Mouse (Mus musculus): ENCODE results near the gene Cyp4f40. TPM values are rescaled to one million over a fixed set of nuclear protein-coding genes. Genes with fewer than 3 reads are reported as not detected.
A peak's percentile ranks its signal among the peaks of the same experiment; 100 is the strongest.

The Cyp4f40 gene
- total and polyA plus RNA-seq, 2 experiments from 2014 or later, result 0.16 TPM; not detected in 1

- H3K27me3 ChIP-seq (ENCODE audit: insufficient read depth, low read length), result no peaks in the 10 kb centered on the region
- 2% methylated on average over 17 of the region's 17 CpGs for WGBS
- DNase-seq, result peak; percentile 92
- no peak overlapping the region for H3K27ac ChIP-seq (ENCODE audit: low read depth, low read length)
- peak; percentile 97 for ATAC-seq
- peak overlapping the region; percentile 66 for H3K4me2 ChIP-seq (ENCODE audit: low read depth)
- H3K36me3 ChIP-seq (ENCODE audit: insufficient read depth), result no peaks in the 10 kb centered on the region
- peak overlapping the region; percentile 63 for H3K9ac ChIP-seq
- TF ChIP-seq CTCF (IDR thresholded peaks at IDR 0.05; ENCODE audit: low read depth), result peak; percentile 95
- H3K4me3 ChIP-seq (ENCODE audit: low read depth, low read length), result peak overlapping the region; percentile 41
- peaks cover 3% of the 10 kb centered on the region; the same call in 1 of the 2 replicates for H3K4me1 ChIP-seq (ENCODE audit: insufficient read depth)
- no peaks in the 10 kb centered on the region for H3K9me3 ChIP-seq (ENCODE audit: low read length)
These were observed 23.8 kb upstream of the Cyp4f40 start for GRCm38 (mm10) chr17:32634972-32635314.

- ATAC-seq (no peak), DNase-seq (no peak)
- WGBS, result 48% methylated on average over 3 of the region's 3 CpGs
- 0 out of 2 replicates have a peak, but pooled peaks have one; percentile 7 for TF ChIP-seq CTCF (IDR thresholded peaks at IDR 0.05; ENCODE audit: low read depth)
- Histone ChIP-seq H3K4me2 (ENCODE audit: low read depth) (no peak overlapping the region), H3K9ac (no peak overlapping the region), H3K36me3 (ENCODE audit: insufficient read depth) (no peaks in the 10 kb centered on the region), H3K9me3 (ENCODE audit: low read length) (no peaks in the 10 kb centered on the region), H3K27ac (ENCODE audit: low read depth, low read length) (no peak overlapping the region), H3K27me3 (ENCODE audit: insufficient read depth, low read length) (no peaks in the 10 kb centered on the region), H3K4me3 (ENCODE audit: low read depth, low read length) (no peak overlapping the region), H3K4me1 (ENCODE audit: insufficient read depth) (peaks cover 3% of the 10 kb centered on the region; the same call in 1 of the 2 replicates)
These were observed 22.4 kb upstream of the Cyp4f40 start for GRCm38 (mm10) chr17:32636341-32636740.

- 87% methylated on average over 2 of the region's 2 CpGs for WGBS
These were observed 21.5 kb upstream of the Cyp4f40 start for GRCm38 (mm10) chr17:32637151-32637550.

GRCm38 (mm10) chr17:32646631-32647030 is 12.1 kb upstream of the Cyp4f40 start:
- Histone ChIP-seq H3K9ac (no peak overlapping the region), H3K4me2 (ENCODE audit: low read depth) (no peak overlapping the region), H3K36me3 (ENCODE audit: insufficient read depth) (no peaks in the 10 kb centered on the region), H3K4me3 (ENCODE audit: low read depth, low read length) (no peak overlapping the region), H3K4me1 (ENCODE audit: insufficient read depth) (no peaks in the 10 kb centered on the region), H3K9me3 (ENCODE audit: low read length) (no peaks in the 10 kb centered on the region), H3K27me3 (ENCODE audit: insufficient read depth, low read length) (no peaks in the 10 kb centered on the region), H3K27ac (ENCODE audit: low read depth, low read length) (no peak overlapping the region)
- DNase-seq, result no peak
- no peak for TF ChIP-seq CTCF (IDR thresholded peaks at IDR 0.05; ENCODE audit: low read depth)
- WGBS, result 90% methylated on average over 4 of the region's 4 CpGs
- ATAC-seq, result no peak

More at GRCm38 (mm10) chr17:32637151-32637550, 21.5 kb upstream of the Cyp4f40 start:
- ATAC-seq (no peak), DNase-seq (no peak)
- no peaks in the 10 kb centered on the region for H3K36me3 ChIP-seq (ENCODE audit: insufficient read depth)
- no peak overlapping the region for H3K4me2 ChIP-seq (ENCODE audit: low read depth)
- no peak for TF ChIP-seq CTCF (IDR thresholded peaks at IDR 0.05; ENCODE audit: low read depth)
- H3K4me1 ChIP-seq (ENCODE audit: insufficient read depth), result peaks cover 3% of the 10 kb centered on the region; the same call in 1 of the 2 replicates
- no peak overlapping the region for H3K27ac ChIP-seq (ENCODE audit: low read depth, low read length)
- no peak overlapping the region for H3K4me3 ChIP-seq (ENCODE audit: low read depth, low read length)
- H3K9me3 ChIP-seq (ENCODE audit: low read length), result no peaks in the 10 kb centered on the region
- no peaks in the 10 kb centered on the region for H3K27me3 ChIP-seq (ENCODE audit: insufficient read depth, low read length)
- no peak overlapping the region for H3K9ac ChIP-seq

GRCm38 (mm10) chr17:32653860-32654259 is 4.8 kb upstream of the Cyp4f40 start:
- no peak overlapping the region for H3K4me2 ChIP-seq (ENCODE audit: low read depth)
- H3K4me3 ChIP-seq (ENCODE audit: low read depth, low read length), result no peak overlapping the region
- H3K27me3 ChIP-seq (ENCODE audit: insufficient read depth, low read length), result no peaks in the 10 kb centered on the region
- no peaks in the 10 kb centered on the region for H3K4me1 ChIP-seq (ENCODE audit: insufficient read depth)
- H3K9me3 ChIP-seq (ENCODE audit: low read length), result no peaks in the 10 kb centered on the region
- no peak overlapping the region for H3K9ac ChIP-seq
- no peak for TF ChIP-seq CTCF (IDR thresholded peaks at IDR 0.05; ENCODE audit: low read depth)
- DNase-seq (no peak), ATAC-seq (no peak)
- no peak overlapping the region for H3K27ac ChIP-seq (ENCODE audit: low read depth, low read length)
- WGBS, result 92% methylated on average over 4 of the region's 4 CpGs
- H3K36me3 ChIP-seq (ENCODE audit: insufficient read depth), result no peaks in the 10 kb centered on the region

- no peaks in the 10 kb centered on the region for H3K27me3 ChIP-seq (ENCODE audit: insufficient read depth, low read length)
- H3K4me1 ChIP-seq (ENCODE audit: insufficient read depth), result no peaks in the 10 kb centered on the region
- no peak for TF ChIP-seq CTCF (IDR thresholded peaks at IDR 0.05; ENCODE audit: low read depth)
- no peaks in the 10 kb centered on the region for H3K9me3 ChIP-seq (ENCODE audit: low read length)
- H3K27ac ChIP-seq (ENCODE audit: low read depth, low read length), result no peak overlapping the region
- H3K4me3 ChIP-seq (ENCODE audit: low read depth, low read length), result no peak overlapping the region
- H3K4me2 ChIP-seq (ENCODE audit: low read depth), result no peak overlapping the region
- no peaks in the 10 kb centered on the region for H3K36me3 ChIP-seq (ENCODE audit: insufficient read depth)
- DNase-seq (no peak), ATAC-seq (no peak)
- WGBS, result 73% methylated on average over 3 of the region's 3 CpGs
- no peak overlapping the region for H3K9ac ChIP-seq
These were observed 1.7 kb upstream of the Cyp4f40 start for GRCm38 (mm10) chr17:32657041-32657440.

GRCm38 (mm10) chr17:32658246-32658645 is 454 bp upstream of the Cyp4f40 start:
- H3K9ac ChIP-seq, result no peak overlapping the region
- no peaks in the 10 kb centered on the region for H3K36me3 ChIP-seq (ENCODE audit: insufficient read depth)
- WGBS, result 92% methylated on average over 1 of the region's 1 CpGs

More at GRCm38 (mm10) chr17:32658246-32658645, 454 bp upstream of the Cyp4f40 start:
- ATAC-seq, result no peak
- Histone ChIP-seq H3K27ac (ENCODE audit: low read depth, low read length) (no peak overlapping the region), H3K4me3 (ENCODE audit: low read depth, low read length) (no peak overlapping the region), H3K4me1 (ENCODE audit: insufficient read depth) (no peaks in the 10 kb centered on the region), H3K4me2 (ENCODE audit: low read depth) (no peak overlapping the region), H3K9me3 (ENCODE audit: low read length) (no peaks in the 10 kb centered on the region), H3K27me3 (ENCODE audit: insufficient read depth, low read length) (no peaks in the 10 kb centered on the region)
- no peak for TF ChIP-seq CTCF (IDR thresholded peaks at IDR 0.05; ENCODE audit: low read depth)
- no peak for DNase-seq

Data from forebrain, postnatal 0 days (tissue).